Mouse (Mus musculus) spleen, adult 2 months (tissue): ENCODE measurements around the gene Zfp599. TPM values are rescaled to one million over a fixed set of nuclear protein-coding genes. Genes with fewer than 3 reads are reported as not detected.
"Not testable (repeated sequence)": the region's sequence is repeated elsewhere in the genome, so short reads cannot be mapped to it uniquely, and the experiment has no call there.

Experiments
- DNase-seq, 2 experiments: peaks; one replicate each; pipeline versions ENCODE4 v3.0.0 to v3.0.0-alpha.2; 2012 to 2021; ENCODE audit warnings: low spot score in 2 of 2, low read depth in 1 of 2
- H3K27ac ChIP-seq: fragments of 200-500 bp; 2 replicates; pipeline ENCODE4 v1.5.1; 2012; ENCODE audit warnings: low read length, inconsistent platforms; ENCODE audit not compliant: insufficient read depth
- H3K27me3 ChIP-seq: fragments of 200-500 bp; 2 replicates; pipeline ENCODE4 v1.6.1; 2012; ENCODE audit warnings: mild to moderate bottlenecking, moderate library complexity, low read length, inconsistent platforms; ENCODE audit not compliant: control insufficient read depth, insufficient read depth
- H3K36me3 ChIP-seq: fragments of 200-500 bp; 2 replicates; pipeline ENCODE4 v1.6.1; 2012; ENCODE audit warnings: mild to moderate bottlenecking, low read length, inconsistent platforms; ENCODE audit not compliant: control insufficient read depth, insufficient read depth
- H3K4me1 ChIP-seq: fragments of 200-500 bp; 2 replicates; pipeline ENCODE4 v1.6.1; 2011; ENCODE audit warnings: inconsistent platforms; ENCODE audit not compliant: control insufficient read depth, insufficient read depth, insufficient read length
- H3K4me3 ChIP-seq: fragments of 200-500 bp; 2 replicates; pipeline ENCODE4 v1.5.1; 2011; ENCODE audit warnings: mild to moderate bottlenecking, inconsistent platforms; ENCODE audit not compliant: insufficient read depth, insufficient read length; ENCODE audit errors: extremely low read depth
- CTCF ChIP-seq: fragments of 200-500 bp; IDR thresholded peaks from 2 replicates; pipeline ENCODE4 v1.5.1; 2011; ENCODE audit warnings: mild to moderate bottlenecking, inconsistent platforms; ENCODE audit not compliant: insufficient read depth, insufficient read length, insufficient replicate concordance; ENCODE audit errors: extremely low read depth
- POLR2A ChIP-seq: fragments of 200-500 bp; IDR thresholded peaks from 2 replicates; pipeline ENCODE4 v1.6.1; 2011; ENCODE audit warnings: low read depth, low read length, inconsistent platforms
- WGBS: fragments of 180-500 bp; shearing (Covaris S2); methylation state at CpG from one replicate; pipeline ENCODE4 v1.1.7; 2018; 5-methylcytosine and 5-hydroxymethylcytosine counted together
- polyA plus RNA-seq: library from polyadenylated mRNA; depleted of rRNA; stranded (reverse); fragments of >200 nt; gene quantifications from 2 replicates; pipeline ENCODE4 v1.2.3, GENCODE M21; 2012; rRNA removed

The Zfp599 gene
- 0.13 and 0.15 TPM in 2 replicates for polyA plus RNA-seq

DNA sequence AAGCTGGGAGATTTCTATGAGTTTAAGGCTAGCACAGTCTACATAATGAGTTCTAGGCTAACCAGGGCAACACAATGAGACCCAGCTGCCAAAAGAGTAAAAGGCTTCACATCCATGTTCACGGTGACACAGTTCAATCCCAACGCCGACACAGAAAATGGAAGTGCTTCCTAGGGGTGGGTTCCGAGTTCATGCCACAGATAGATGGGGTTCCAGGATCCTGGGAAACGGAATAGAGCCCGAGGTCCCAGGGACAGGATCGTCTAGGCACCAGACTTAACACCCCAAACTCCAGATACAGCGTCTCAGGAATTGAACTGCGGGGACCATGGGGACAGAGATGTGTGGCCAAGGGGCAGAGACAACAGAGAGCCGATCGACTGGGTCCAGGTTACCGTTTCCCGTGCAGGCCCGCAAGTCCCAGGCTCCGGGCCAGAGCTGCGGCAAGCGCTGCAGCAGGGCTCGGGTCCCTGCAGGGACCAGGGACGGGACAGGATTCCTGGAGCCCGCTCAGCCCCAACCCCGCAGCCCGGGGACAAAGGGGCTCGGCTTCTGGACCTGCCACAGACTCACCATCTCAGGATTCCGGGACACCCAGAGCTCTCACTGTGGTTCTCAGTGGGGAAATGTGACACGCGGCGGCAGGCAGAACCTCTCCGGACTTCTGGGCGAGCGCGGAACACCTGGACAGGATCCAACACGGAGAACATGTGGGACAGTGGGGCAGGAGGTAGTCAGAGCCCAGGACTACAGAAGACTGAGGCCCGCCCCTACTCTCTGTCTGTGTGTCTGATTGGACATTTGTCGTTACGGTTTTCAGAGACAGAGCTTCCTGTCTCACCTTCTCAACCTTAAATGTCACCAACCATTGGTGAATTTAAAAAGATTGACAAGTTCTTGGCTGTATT lies at the start of gene Zfp599:
TSS of gene Zfp599 (minus strand) at position 712 of the 908 bp plus-strand sequence.
- H3K27me3 ChIP-seq: no peaks in the 10 kb centered on the region
- H3K27ac ChIP-seq: no peak within 1 kb of the TSS
- peak within 1 kb of the TSS; percentile 65 for H3K4me3 ChIP-seq
- DNase-seq: peak; percentile 54 to 72
- H3K36me3 ChIP-seq: no peaks in the 10 kb centered on the region
- WGBS: 1% methylated on average over 35 of the region's 35 CpGs
- TF ChIP-seq POLR2A (no peak), CTCF (no peak)
- peaks cover 4% of the 10 kb centered on the region; the same call in 1 of the 2 replicates for H3K4me1 ChIP-seq

DNA sequence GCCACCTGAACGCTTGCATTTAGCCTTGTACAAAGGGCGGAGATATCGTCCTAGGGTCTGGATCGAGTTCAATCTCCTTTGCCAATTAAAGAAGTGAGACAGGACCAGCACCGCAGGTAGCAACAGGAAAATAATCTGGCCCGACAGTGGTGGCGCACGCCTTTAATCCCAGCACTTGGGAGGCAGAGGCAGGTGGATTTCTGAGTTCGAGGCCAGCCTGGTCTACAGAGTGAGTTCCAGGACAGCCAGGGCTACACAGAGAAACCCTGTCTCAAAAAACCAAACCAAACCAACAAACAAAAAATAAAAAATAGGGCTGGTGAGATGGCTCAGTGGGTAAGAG lies 48.2 kb upstream of the Zfp599 start:
- peak overlapping the region; percentile 63; the same call in 1 of the 2 replicates for H3K27ac ChIP-seq
- DNase-seq, H3K36me3 ChIP-seq, H3K27me3 ChIP-seq, H3K4me1 ChIP-seq: not testable (repeated sequence)
- 7% methylated on average over 9 of the region's 9 CpGs for WGBS
- H3K4me3 ChIP-seq: peak overlapping the region; percentile 91

DNA sequence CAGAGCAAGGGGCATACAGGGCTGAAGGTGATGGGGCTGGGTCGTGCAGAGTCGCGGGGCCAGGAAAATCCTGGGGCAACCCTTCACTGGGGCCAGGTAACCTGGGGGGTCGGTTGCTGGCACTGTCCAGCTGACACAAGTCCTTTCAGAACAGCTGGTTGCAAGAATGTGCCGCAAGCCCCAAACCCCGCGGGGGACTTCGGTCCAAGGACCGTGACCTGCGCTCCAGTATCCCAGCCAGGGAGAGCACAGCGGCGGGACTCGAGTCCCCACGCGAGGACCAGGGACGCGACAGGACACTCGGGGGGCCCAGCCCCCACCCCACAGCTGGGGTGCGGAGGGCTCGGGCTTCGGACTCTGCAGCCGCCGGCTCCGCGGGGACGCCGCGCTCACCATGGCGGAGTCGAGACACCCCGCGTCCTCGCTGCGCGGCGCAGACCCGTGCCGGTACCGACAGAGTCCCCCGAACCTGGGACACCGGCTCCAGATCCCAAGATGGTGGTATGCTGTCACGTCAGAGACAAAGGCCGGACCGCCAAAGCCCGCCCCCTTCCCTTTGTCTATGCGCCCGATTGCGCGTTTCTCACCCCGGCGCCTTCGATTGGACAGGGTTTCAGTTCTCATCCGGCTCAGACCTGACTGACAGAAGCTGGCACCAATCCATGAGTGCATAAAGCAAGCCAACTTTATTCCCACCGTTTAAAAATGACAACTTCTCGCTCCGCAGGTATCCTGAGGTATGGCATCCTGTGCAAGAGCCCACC lies 47.6 kb upstream of the Zfp599 start, which contains the start of gene Zfp810:
TSS of gene Zfp810 (minus strand) at position 493 of the 764 bp plus-strand sequence.
- Histone ChIP-seq H3K27ac (peak within 1 kb of the TSS; percentile 63), H3K4me1 (peaks cover 5% of the 10 kb centered on the region), H3K4me3 (peak within 1 kb of the TSS; percentile 91), H3K27me3 (no peaks in the 10 kb centered on the region), H3K36me3 (peaks cover 3% of the 10 kb centered on the region)
- DNase-seq: peak; percentile 96
- TF ChIP-seq CTCF (no peak), POLR2A (no peak; the same call in 1 of the 2 replicates)
- under 1% methylated on average over 56 of the region's 56 CpGs for WGBS

DNA sequence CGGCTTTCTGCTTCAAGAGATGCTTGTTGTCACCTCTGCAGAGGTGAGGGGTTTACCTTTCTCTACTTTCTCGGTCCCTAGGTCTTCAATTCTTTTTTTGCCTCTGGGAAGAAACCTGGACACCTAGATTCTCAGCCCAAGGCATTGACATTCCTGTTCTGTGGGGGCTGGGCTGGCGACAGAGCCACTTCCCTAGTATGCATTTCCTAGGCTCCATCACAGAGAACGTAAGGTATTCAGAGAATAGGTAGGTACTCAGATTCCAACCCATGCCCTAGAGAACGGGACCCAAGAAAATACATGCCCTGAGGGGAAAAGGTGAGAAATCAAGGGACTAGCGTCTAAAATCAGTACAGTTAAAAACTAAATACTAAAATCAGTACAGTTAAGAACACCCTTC lies 47.0 kb upstream of the Zfp599 start:
- DNase-seq: no peak
- Histone ChIP-seq H3K4me1 (peaks cover 5% of the 10 kb centered on the region), H3K27ac (no peak overlapping the region), H3K4me3 (peak overlapping the region; percentile 91; the same call in 1 of the 2 replicates), H3K36me3 (peaks cover 3% of the 10 kb centered on the region), H3K27me3 (no peaks in the 10 kb centered on the region)
- 34% methylated on average over 6 of the region's 6 CpGs for WGBS
- TF ChIP-seq CTCF (no peak), POLR2A (no peak)

DNA sequence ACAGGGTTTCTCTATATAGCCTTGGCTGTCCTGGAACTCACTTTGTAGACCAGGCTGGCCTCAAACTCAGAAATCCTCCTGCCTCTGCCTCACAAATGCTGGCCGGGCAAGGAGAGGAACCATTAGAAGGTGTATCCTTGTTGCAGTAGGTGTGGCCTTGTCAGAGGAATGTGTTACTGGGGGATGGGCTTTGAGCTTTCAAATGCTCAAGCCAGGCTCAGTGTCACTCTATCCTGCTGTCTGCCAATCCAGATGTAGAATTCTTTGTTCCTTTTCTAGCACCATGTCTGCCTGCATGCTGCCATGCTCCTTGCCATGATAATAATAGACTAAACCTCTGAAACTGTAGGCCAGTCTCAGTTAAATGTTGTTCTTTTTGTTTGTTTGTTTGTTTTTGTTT lies 42.5 kb upstream of the Zfp599 start:
- WGBS: 97% methylated on average over 1 of the region's 1 CpGs
- no peak for DNase-seq
- no peaks in the 10 kb centered on the region for H3K27me3 ChIP-seq
- H3K4me1 ChIP-seq: peaks cover 5% of the 10 kb centered on the region
- H3K27ac ChIP-seq: no peak overlapping the region
- TF ChIP-seq POLR2A (no peak), CTCF (no peak)
- no peak overlapping the region for H3K4me3 ChIP-seq
- H3K36me3 ChIP-seq: peaks cover 13% of the 10 kb centered on the region

DNA sequence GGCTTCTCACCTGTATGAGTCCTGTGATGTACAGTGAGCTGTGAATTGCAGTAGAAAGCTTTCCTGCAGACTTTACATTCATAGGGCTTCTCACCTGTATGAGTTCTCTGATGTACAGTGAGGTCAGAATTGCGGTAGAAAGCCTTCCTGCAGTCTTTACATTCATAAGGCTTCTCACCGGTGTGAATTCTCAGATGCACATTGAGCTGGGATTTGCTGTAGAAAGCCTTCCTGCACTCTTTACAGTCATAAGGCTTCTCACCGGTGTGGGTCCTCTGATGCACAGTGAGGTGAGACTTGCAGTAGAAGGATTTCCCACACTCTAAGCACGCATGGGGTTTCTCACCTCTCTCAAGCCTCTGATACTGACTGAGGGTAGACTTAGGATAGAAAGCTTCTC lies 19.0 kb upstream of the Zfp599 start:
- Histone ChIP-seq H3K27me3 (no peaks in the 10 kb centered on the region), H3K36me3 (peaks cover 49% of the 10 kb centered on the region), H3K27ac (no peak overlapping the region), H3K4me1 (no peaks in the 10 kb centered on the region), H3K4me3 (no peak overlapping the region)
- WGBS: 100% methylated on average over 4 of the region's 4 CpGs
- no peak for DNase-seq
- no peak for TF ChIP-seq POLR2A
- no peak for TF ChIP-seq CTCF
